Mouse (Mus musculus) heart, postnatal 0 days (tissue): ENCODE results near the gene Map2k2.
"Not testable (repeated sequence)": the region's sequence is repeated elsewhere in the genome, so short reads cannot be mapped to it uniquely, and the experiment has no call there.

Experiments
- CTCF ChIP-seq: IDR thresholded peaks from 2 replicates; pipeline ENCODE4 v1.5.1; 2016; ENCODE audit warnings: antibody characterized with exemption, control low read depth, low read depth
- EP300 ChIP-seq: IDR thresholded peaks from 2 replicates; pipeline ENCODE4 v1.6.1; 2016; ENCODE audit warnings: antibody characterized with exemption, low read depth

DNA sequence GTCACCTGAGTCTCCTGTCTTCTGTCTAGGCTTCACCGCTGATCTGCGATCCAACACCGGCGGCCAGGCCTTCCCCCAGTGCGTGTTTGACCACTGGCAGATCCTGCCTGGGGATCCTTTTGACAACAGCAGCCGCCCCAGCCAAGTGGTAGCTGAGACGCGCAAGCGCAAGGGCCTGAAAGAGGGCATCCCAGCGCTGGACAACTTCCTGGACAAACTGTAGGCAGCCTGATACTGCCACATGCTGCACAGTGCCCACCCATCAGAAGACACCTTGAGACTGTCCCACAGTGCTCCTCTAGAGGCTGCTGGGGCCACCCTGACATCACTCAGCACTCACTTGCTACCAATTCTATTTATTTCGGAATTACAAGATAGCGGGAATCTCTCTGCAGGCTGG, 76.1 kb downstream of the Map2k2 start:
- TF ChIP-seq EP300, CTCF: not testable (repeated sequence)
